Mouse (Mus musculus) lung, postnatal 0 days (tissue): ENCODE data around the gene Cntnap2. TPM values are rescaled to one million over a fixed set of nuclear protein-coding genes. Genes with fewer than 3 reads are reported as not detected.

ENCODE experiments used
- ATAC-seq: fragments of 200-750 bp; cut with Nextera tagmentation; 2 replicates; pipeline ENCODE4 v1.8.0; 2017; ENCODE audit warnings: moderate library complexity
- DNase-seq: peaks from one replicate; pipeline ENCODE4 v3.0.0-alpha.2; 2016; ENCODE audit warnings: low spot score
- H3K27ac ChIP-seq: fragments of 300-500 bp; sonication (generic); 2 replicates; pipeline ENCODE4 v1.5.1; 2014; ENCODE audit warnings: antibody characterized with exemption, mild to moderate bottlenecking, low read length, mixed read lengths
- H3K27me3 ChIP-seq: fragments of 300-500 bp; sonication (generic); replicated peaks from 2 replicates; pipeline ENCODE4 v1.6.1; 2014; ENCODE audit warnings: low read length, mixed read lengths; ENCODE audit not compliant: insufficient read depth
- H3K36me3 ChIP-seq: fragments of 300-500 bp; sonication (generic); 2 replicates; pipeline ENCODE4 v1.6.1; 2014; ENCODE audit warnings: low read length, mixed read lengths; ENCODE audit not compliant: insufficient read depth
- H3K4me1 ChIP-seq: fragments of 300-500 bp; sonication (generic); 2 replicates; pipeline ENCODE4 v1.6.1; 2014; ENCODE audit warnings: antibody characterized with exemption, low read depth, low read length, mixed read lengths; ENCODE audit not compliant: insufficient read depth
- H3K4me2 ChIP-seq: fragments of 300-500 bp; sonication (generic); replicated peaks from 2 replicates; pipeline ENCODE4 v1.6.1; 2014; ENCODE audit warnings: low read depth, mild to moderate bottlenecking, low read length, moderate library complexity, mixed read lengths
- H3K4me3 ChIP-seq: fragments of 300-500 bp; sonication (generic); 2 replicates; pipeline ENCODE4 v1.5.1; 2014; ENCODE audit warnings: low read depth, low read length
- H3K9ac ChIP-seq: fragments of 300-500 bp; sonication (generic); replicated peaks from 2 replicates; pipeline ENCODE4 v1.6.1; 2014; ENCODE audit warnings: low read depth, mild to moderate bottlenecking
- H3K9me3 ChIP-seq: fragments of 300-500 bp; sonication (generic); 2 replicates; pipeline ENCODE4 v1.6.1; 2016; ENCODE audit warnings: low read length, mixed read lengths
- CTCF ChIP-seq: IDR thresholded peaks from 2 replicates; pipeline ENCODE4 v1.5.1; 2016; ENCODE audit warnings: antibody characterized with exemption, mild to moderate bottlenecking
- EP300 ChIP-seq: IDR thresholded peaks from 2 replicates; pipeline ENCODE4 v1.6.1; 2016; ENCODE audit warnings: antibody characterized with exemption, mild to moderate bottlenecking, control low read depth
- WGBS: fragments of 180-500 bp; shearing (Covaris S2); extraction: QIAGEN DNeasy Blood & Tissue Kit; methylation state at CpG from one replicate; pipeline ENCODE4 v1.1.7; 2014; 5-methylcytosine and 5-hydroxymethylcytosine counted together
- polyA plus RNA-seq: library from polyadenylated mRNA; unstranded; fragments of >200 nt; fragmentation: Nextera tagmentation; extraction: Ambion mirVana; gene quantifications from 2 replicates; pipeline ENCODE4 v1.2.1, GENCODE M21; 2015

The Cntnap2 gene
- polyA plus RNA-seq, 1 experiment from 2014 or later, result 0.10 TPM

DNA sequence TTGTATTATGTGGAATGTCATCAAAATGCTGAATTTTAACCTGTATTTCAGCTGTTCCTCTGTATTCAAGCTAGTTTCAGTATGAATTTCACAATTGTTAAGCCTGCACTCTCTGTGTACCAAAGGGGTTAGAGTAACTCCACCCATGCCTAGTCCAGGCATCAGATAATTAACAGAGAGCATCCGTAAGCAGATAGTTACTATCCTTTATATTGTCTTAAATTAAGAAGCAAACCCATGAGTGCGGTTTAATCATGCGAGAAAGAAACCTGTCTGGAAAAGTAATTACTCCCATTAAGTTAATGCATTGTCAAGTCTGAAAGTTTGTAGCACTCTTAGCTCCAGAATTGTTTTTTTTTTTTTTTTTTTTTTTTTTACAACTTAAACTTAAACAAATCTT, 258.3 kb downstream of the Cntnap2 start:
- Histone ChIP-seq H3K27me3 (no peaks in the 10 kb centered on the region), H3K27ac (no peak overlapping the region), H3K36me3 (no peaks in the 10 kb centered on the region), H3K4me1 (no peaks in the 10 kb centered on the region), H3K9me3 (no peaks in the 10 kb centered on the region), H3K9ac (no peak overlapping the region), H3K4me2 (no peak overlapping the region), H3K4me3 (no peak overlapping the region)
- no peak for TF ChIP-seq CTCF
- no peak for TF ChIP-seq EP300
- WGBS, result 84% methylated on average over 3 of the region's 3 CpGs
- no peak for DNase-seq
- no peak for ATAC-seq

DNA sequence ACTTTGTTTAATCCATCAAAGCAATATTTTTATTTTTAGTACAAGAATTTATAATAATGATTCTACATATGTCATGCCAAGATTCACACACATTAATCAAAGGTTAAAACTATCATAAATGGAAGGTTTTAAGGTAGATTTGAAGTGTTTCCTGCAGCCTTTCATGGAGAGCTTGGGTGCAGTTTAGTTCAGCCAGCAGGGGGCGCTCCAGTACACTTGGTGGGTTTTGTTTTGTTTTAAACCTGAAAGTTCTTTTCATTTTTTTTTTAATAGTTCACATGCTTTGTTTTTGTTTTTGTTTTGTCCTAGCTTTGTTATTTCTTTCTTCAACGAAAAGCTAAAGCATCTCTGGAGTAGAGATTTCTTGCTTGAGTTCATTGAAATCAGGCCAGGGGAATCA, 264.3 kb downstream of the Cntnap2 start:
- TF ChIP-seq EP300 (no peak), CTCF (peak; percentile 69)
- no peaks in the 10 kb centered on the region for H3K4me1 ChIP-seq
- no peaks in the 10 kb centered on the region for H3K36me3 ChIP-seq
- H3K4me2 ChIP-seq, result no peak overlapping the region
- no peaks in the 10 kb centered on the region for H3K9me3 ChIP-seq
- ATAC-seq (no peak), DNase-seq (peak; percentile 8)
- H3K4me3 ChIP-seq, result no peak overlapping the region
- H3K27ac ChIP-seq, result no peak overlapping the region
- no peaks in the 10 kb centered on the region for H3K27me3 ChIP-seq
- no peak overlapping the region for H3K9ac ChIP-seq
- 0% methylated on average over 2 of the region's 2 CpGs for WGBS

DNA sequence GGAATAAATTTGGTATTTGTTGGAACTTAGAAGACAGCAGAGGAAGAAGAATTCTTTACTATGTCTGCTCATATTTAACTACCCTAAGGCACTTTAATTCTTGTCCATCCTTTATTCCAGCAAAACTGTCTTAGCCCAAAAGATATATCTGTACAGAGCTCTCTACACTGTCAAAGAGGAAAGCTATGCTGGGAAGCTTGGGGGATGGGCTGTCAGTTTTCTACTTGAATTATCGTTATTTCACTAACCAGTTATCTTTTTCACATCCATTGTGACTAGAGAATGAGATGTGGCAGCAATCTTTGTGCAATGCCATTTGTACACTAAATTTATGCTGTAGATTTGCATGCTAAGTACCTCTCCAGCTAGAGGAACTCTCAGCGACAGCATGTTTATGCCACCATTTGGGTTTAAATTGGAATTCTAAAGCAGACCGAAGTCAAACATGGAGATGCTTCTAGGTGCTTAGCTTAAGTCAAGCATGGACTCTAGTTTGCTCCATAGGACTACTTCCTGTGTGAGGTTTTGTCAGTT, 268.9 kb downstream of the Cntnap2 start:
- no peak for ATAC-seq
- no peak overlapping the region for H3K4me3 ChIP-seq
- no peaks in the 10 kb centered on the region for H3K27me3 ChIP-seq
- no peak overlapping the region for H3K9ac ChIP-seq
- TF ChIP-seq EP300 (no peak), CTCF (no peak)
- no peaks in the 10 kb centered on the region for H3K9me3 ChIP-seq
- no peak overlapping the region for H3K27ac ChIP-seq
- DNase-seq, result no peak
- 77% methylated on average over 3 of the region's 3 CpGs for WGBS
- no peaks in the 10 kb centered on the region for H3K36me3 ChIP-seq
- H3K4me2 ChIP-seq, result no peak overlapping the region
- no peaks in the 10 kb centered on the region for H3K4me1 ChIP-seq

DNA sequence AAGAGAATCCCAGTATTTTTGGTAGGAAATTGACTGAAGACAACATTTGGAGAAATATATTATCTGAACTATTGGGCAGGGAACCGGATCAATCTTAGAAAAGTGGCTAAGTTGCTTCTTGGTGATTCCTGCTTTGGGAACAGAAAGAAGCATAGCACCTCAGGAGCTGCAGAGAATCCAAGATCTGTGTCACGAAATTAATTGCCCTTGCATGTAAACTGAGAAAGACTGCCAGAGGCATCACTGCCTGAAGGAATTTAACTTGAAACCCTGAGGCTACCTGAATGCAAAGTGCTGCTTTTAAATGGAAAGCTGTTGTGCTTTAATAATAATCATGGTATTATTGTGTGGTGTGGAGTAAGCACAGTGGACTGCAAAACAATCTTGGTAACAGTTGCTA, 286.2 kb downstream of the Cntnap2 start:
- no peak overlapping the region for H3K4me3 ChIP-seq
- H3K9me3 ChIP-seq, result no peaks in the 10 kb centered on the region
- no peak overlapping the region for H3K4me2 ChIP-seq
- H3K27me3 ChIP-seq, result no peaks in the 10 kb centered on the region
- no peaks in the 10 kb centered on the region for H3K36me3 ChIP-seq
- H3K4me1 ChIP-seq, result no peaks in the 10 kb centered on the region
- TF ChIP-seq CTCF, result no peak
- no peak for TF ChIP-seq EP300
- H3K9ac ChIP-seq, result no peak overlapping the region
- no peak for ATAC-seq
- DNase-seq, result no peak
- WGBS, result 58% methylated on average over 2 of the region's 2 CpGs
- H3K27ac ChIP-seq, result no peak overlapping the region

DNA sequence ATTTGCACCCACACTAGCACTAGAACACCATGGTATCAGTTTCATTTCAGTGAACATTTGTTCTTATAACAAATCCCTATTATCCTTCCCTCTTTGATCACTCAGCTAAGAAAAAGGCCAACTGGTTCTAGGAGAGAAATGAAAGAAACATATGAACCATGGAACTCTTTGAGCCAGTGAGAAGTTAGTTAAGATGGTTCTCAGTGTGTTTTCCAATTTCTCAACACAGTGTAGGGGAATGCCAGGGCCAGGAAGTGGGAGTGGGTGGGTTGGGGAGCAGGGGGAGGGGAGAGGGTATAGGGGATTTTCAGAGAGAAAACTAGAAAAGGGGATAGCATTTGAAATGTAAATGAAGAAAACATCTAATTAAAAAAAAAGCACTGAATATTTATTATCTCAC, 286.8 kb downstream of the Cntnap2 start:
- no peak for DNase-seq
- H3K4me1 ChIP-seq, result no peaks in the 10 kb centered on the region
- TF ChIP-seq EP300 (no peak), CTCF (no peak)
- no peaks in the 10 kb centered on the region for H3K9me3 ChIP-seq
- H3K4me2 ChIP-seq, result no peak overlapping the region
- H3K27ac ChIP-seq, result no peak overlapping the region
- H3K27me3 ChIP-seq, result no peaks in the 10 kb centered on the region
- H3K9ac ChIP-seq, result no peak overlapping the region
- no peak for ATAC-seq
- no peaks in the 10 kb centered on the region for H3K36me3 ChIP-seq
- no peak overlapping the region for H3K4me3 ChIP-seq

DNA sequence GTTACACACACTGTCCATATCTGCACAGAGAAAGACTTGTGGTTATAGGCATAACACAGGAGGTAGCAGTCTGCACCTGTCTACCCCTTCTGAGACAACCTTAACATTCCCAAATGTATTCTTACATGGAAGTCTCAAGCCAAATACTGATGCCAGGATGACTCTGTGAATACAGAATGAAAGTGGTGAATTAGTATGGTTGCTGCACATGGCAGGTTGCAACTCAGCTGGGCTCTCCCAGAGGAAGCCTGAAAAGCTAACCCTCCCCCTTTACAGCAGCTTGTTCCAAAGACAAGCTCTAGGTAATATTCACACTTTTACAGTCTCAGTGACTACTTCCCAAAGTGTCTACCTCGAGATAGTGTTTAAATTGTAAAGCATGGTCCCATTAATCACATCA, 307.3 kb downstream of the Cntnap2 start:
- TF ChIP-seq CTCF, result no peak
- no peak for TF ChIP-seq EP300
- 11% methylated on average over 1 of the region's 1 CpGs for WGBS
- Histone ChIP-seq H3K9me3 (no peaks in the 10 kb centered on the region), H3K4me3 (no peak overlapping the region), H3K4me2 (no peak overlapping the region), H3K4me1 (no peaks in the 10 kb centered on the region), H3K36me3 (no peaks in the 10 kb centered on the region), H3K27ac (no peak overlapping the region), H3K27me3 (no peaks in the 10 kb centered on the region), H3K9ac (no peak overlapping the region)
- ATAC-seq, result no peak
- no peak for DNase-seq

DNA sequence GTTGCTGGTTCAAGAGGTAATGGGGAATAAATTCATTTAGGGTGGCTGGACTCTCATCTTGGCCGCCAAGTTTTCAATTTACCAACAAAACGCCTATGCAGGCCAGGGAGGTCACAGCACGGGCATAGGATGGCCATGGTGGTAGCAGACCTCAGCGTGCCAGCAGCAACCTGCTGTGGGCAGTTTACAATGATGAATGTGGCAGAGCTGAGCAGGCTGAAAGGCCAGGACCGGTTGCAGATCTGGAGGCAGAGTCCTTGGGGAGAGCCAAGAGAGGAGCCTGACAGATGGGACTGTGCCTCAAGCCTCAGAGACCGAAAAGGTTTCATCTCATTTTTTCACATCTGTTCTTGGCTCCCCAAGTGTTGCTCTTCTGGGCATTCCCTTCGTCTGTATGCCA, 322.0 kb downstream of the Cntnap2 start:
- no peaks in the 10 kb centered on the region for H3K9me3 ChIP-seq
- no peak overlapping the region for H3K4me3 ChIP-seq
- 55% methylated on average over 7 of the region's 7 CpGs for WGBS
- H3K36me3 ChIP-seq, result no peaks in the 10 kb centered on the region
- no peak overlapping the region for H3K9ac ChIP-seq
- no peak overlapping the region for H3K27ac ChIP-seq
- H3K4me1 ChIP-seq, result no peaks in the 10 kb centered on the region
- no peak overlapping the region for H3K4me2 ChIP-seq
- no peak for ATAC-seq
- no peaks in the 10 kb centered on the region for H3K27me3 ChIP-seq
- no peak for TF ChIP-seq CTCF
- no peak for TF ChIP-seq EP300
- no peak for DNase-seq
